Mouse (Mus musculus): ENCODE data around the gene Gm21974. TPM values are rescaled to one million over a fixed set of nuclear protein-coding genes. Genes with fewer than 3 reads are reported as not detected.

The Gm21974 gene
- polyA plus RNA-seq, 2 experiments = not detected

- Histone ChIP-seq H3K9ac (ENCODE audit: low read depth, low read length, severe bottlenecking) (no peak overlapping the region), H3K27me3 (ENCODE audit: control insufficient read depth, insufficient read depth, low read length) (no peaks in the 10 kb centered on the region), H3K4me1 (ENCODE audit: control insufficient read depth, insufficient read depth, low read length) (0 out of 2 replicates have a peak, but pooled peaks cover 8% of the 10 kb centered on the region), H3K4me3 (replicated peaks; ENCODE audit: low read length) (no peak overlapping the region), H3K9me3 (ENCODE audit: control insufficient read depth, low read length) (no peaks in the 10 kb centered on the region), H3K36me3 (ENCODE audit: control insufficient read depth, insufficient read depth, low read length) (no peaks in the 10 kb centered on the region), H3K4me2 (replicated peaks; ENCODE audit: low read depth, low read length, severe bottlenecking) (no peak overlapping the region), H3K27ac (replicated peaks; ENCODE audit: low read depth, low read length) (no peak overlapping the region)
- ATAC-seq (ENCODE audit: low FRiP score, low read depth) (no peak), DNase-seq (ENCODE audit: low spot score) (no peak)
- TF ChIP-seq POLR2A (IDR thresholded peaks at IDR 0.05; ENCODE audit: borderline replicate concordance, extremely low read depth, insufficient read depth, insufficient read length) = no peak
- 90% methylated on average over 5 of the region's 5 CpGs for WGBS
These were observed 57.8 kb downstream of the Gm21974 start for GRCm38 (mm10) chr7:127837473-127837872.

Other genes with a start within 250 kb of the Gm21974 start
- 74.7 and 90.0 TPM in 2 replicates for gene Bcl7c, start 186.5 kb downstream of the Gm21974 start, polyA plus RNA-seq (2012; rRNA removed)
- gene Bcl7c, start 186.5 kb downstream of the Gm21974 start, polyA plus RNA-seq (2014; fragmentation: Nextera tagmentation; extraction: Ambion mirVana) = 95.4 and 102 TPM in 2 replicates
- 53.6 and 82.9 TPM in 2 replicates for gene Ctf1, start 182.7 kb downstream of the Gm21974 start, polyA plus RNA-seq (2012; rRNA removed)
- gene Ctf1, start 182.7 kb downstream of the Gm21974 start, polyA plus RNA-seq (2014; fragmentation: Nextera tagmentation; extraction: Ambion mirVana) = 34.9 and 41.6 TPM in 2 replicates
- gene Ctf2, start 163.3 kb downstream of the Gm21974 start, polyA plus RNA-seq (2012; rRNA removed) = 0.03 TPM in 1 of 2 replicates, not detected in the other
- gene Ctf2, start 163.3 kb downstream of the Gm21974 start, polyA plus RNA-seq (2014; fragmentation: Nextera tagmentation; extraction: Ambion mirVana) = 0.22 and 0.34 TPM in 2 replicates
- 64.5 and 81.3 TPM in 2 replicates for gene Fbxl19, start 150.9 kb downstream of the Gm21974 start, polyA plus RNA-seq (2012; rRNA removed)
- gene Fbxl19, start 150.9 kb downstream of the Gm21974 start, polyA plus RNA-seq (2014; fragmentation: Nextera tagmentation; extraction: Ambion mirVana) = 4.4 and 6.8 TPM in 2 replicates
- gene Orai3, start 125.6 kb downstream of the Gm21974 start, polyA plus RNA-seq (2012; rRNA removed) = 22.8 and 29.6 TPM in 2 replicates
- gene Orai3, start 125.6 kb downstream of the Gm21974 start, polyA plus RNA-seq (2014; fragmentation: Nextera tagmentation; extraction: Ambion mirVana) = 10.5 and 11.6 TPM in 2 replicates
- 29.7 and 31.8 TPM in 2 replicates for gene Setd1a, start 118.8 kb downstream of the Gm21974 start, polyA plus RNA-seq (2012; rRNA removed)
- 27.3 and 32.0 TPM in 2 replicates for gene Setd1a, start 118.8 kb downstream of the Gm21974 start, polyA plus RNA-seq (2014; fragmentation: Nextera tagmentation; extraction: Ambion mirVana)
- gene Gm49388, start 109.8 kb downstream of the Gm21974 start, polyA plus RNA-seq (2012; rRNA removed) = 0.44 and 0.61 TPM in 2 replicates
- gene Gm49388, start 109.8 kb downstream of the Gm21974 start, polyA plus RNA-seq (2014; fragmentation: Nextera tagmentation; extraction: Ambion mirVana) = not detected in 2 replicates
- 28.0 and 28.7 TPM in 2 replicates for gene Hsd3b7, start 94.8 kb downstream of the Gm21974 start, polyA plus RNA-seq (2012; rRNA removed)
- gene Hsd3b7, start 94.8 kb downstream of the Gm21974 start, polyA plus RNA-seq (2014; fragmentation: Nextera tagmentation; extraction: Ambion mirVana) = 14.3 and 16.5 TPM in 2 replicates
- 116 and 147 TPM in 2 replicates for gene Stx4a, start 71.2 kb downstream of the Gm21974 start, polyA plus RNA-seq (2012; rRNA removed)
- 38.8 and 41.0 TPM in 2 replicates for gene Stx4a, start 71.2 kb downstream of the Gm21974 start, polyA plus RNA-seq (2014; fragmentation: Nextera tagmentation; extraction: Ambion mirVana)
- gene Stx1b, start 70.9 kb downstream of the Gm21974 start, polyA plus RNA-seq (2012; rRNA removed) = 43.9 and 52.1 TPM in 2 replicates
- 4.0 and 6.3 TPM in 2 replicates for gene Stx1b, start 70.9 kb downstream of the Gm21974 start, polyA plus RNA-seq (2014; fragmentation: Nextera tagmentation; extraction: Ambion mirVana)
- gene Zfp646, start 19.2 kb downstream of the Gm21974 start, polyA plus RNA-seq (2012; rRNA removed) = 19.1 and 20.1 TPM in 2 replicates
- gene Zfp646, start 19.2 kb downstream of the Gm21974 start, polyA plus RNA-seq (2014; fragmentation: Nextera tagmentation; extraction: Ambion mirVana) = 12.4 and 15.3 TPM in 2 replicates
- gene Zfp668, start 18.6 kb downstream of the Gm21974 start, polyA plus RNA-seq (2012; rRNA removed) = 11.0 and 14.9 TPM in 2 replicates
- gene Zfp668, start 18.6 kb downstream of the Gm21974 start, polyA plus RNA-seq (2014; fragmentation: Nextera tagmentation; extraction: Ambion mirVana) = 10.9 and 14.8 TPM in 2 replicates
- gene Prss53, start 4.5 kb downstream of the Gm21974 start, polyA plus RNA-seq (2012; rRNA removed) = 6.9 and 9.6 TPM in 2 replicates
- 1.3 and 2.0 TPM in 2 replicates for gene Prss53, start 4.5 kb downstream of the Gm21974 start, polyA plus RNA-seq (2014; fragmentation: Nextera tagmentation; extraction: Ambion mirVana)
- gene Vkorc1, start 163 bp upstream of the Gm21974 start, polyA plus RNA-seq (2012; rRNA removed) = 242 and 335 TPM in 2 replicates
- gene Vkorc1, start 163 bp upstream of the Gm21974 start, polyA plus RNA-seq (2014; fragmentation: Nextera tagmentation; extraction: Ambion mirVana) = 244 and 256 TPM in 2 replicates
- gene Bckdk, start 8.6 kb upstream of the Gm21974 start, polyA plus RNA-seq (2012; rRNA removed) = 67.0 and 94.6 TPM in 2 replicates
- gene Bckdk, start 8.6 kb upstream of the Gm21974 start, polyA plus RNA-seq (2014; fragmentation: Nextera tagmentation; extraction: Ambion mirVana) = 116 and 122 TPM in 2 replicates
- 35.2 and 43.4 TPM in 2 replicates for gene Kat8, start 17.1 kb upstream of the Gm21974 start, polyA plus RNA-seq (2012; rRNA removed)
- gene Kat8, start 17.1 kb upstream of the Gm21974 start, polyA plus RNA-seq (2014; fragmentation: Nextera tagmentation; extraction: Ambion mirVana) = 39.1 and 45.4 TPM in 2 replicates
- gene Prss8, start 34.6 kb upstream of the Gm21974 start, polyA plus RNA-seq (2012; rRNA removed) = 6.3 and 7.0 TPM in 2 replicates
- 6.2 and 7.0 TPM in 2 replicates for gene Prss8, start 34.6 kb upstream of the Gm21974 start, polyA plus RNA-seq (2014; fragmentation: Nextera tagmentation; extraction: Ambion mirVana)
- 14.5 and 16.9 TPM in 2 replicates for gene Prss36, start 51.3 kb upstream of the Gm21974 start, polyA plus RNA-seq (2012; rRNA removed)
- gene Prss36, start 51.3 kb upstream of the Gm21974 start, polyA plus RNA-seq (2014; fragmentation: Nextera tagmentation; extraction: Ambion mirVana) = 11.7 and 14.1 TPM in 2 replicates
- 919 and 999 TPM in 2 replicates for gene Fus, start 72.0 kb upstream of the Gm21974 start, polyA plus RNA-seq (2012; rRNA removed)
- 60.9 and 68.7 TPM in 2 replicates for gene Fus, start 72.0 kb upstream of the Gm21974 start, polyA plus RNA-seq (2014; fragmentation: Nextera tagmentation; extraction: Ambion mirVana)
- 53.1 and 59.3 TPM in 2 replicates for gene Pycard, start 98.4 kb upstream of the Gm21974 start, polyA plus RNA-seq (2012; rRNA removed)
- 98.3 and 132 TPM in 2 replicates for gene Pycard, start 98.4 kb upstream of the Gm21974 start, polyA plus RNA-seq (2014; fragmentation: Nextera tagmentation; extraction: Ambion mirVana)
- gene Trim72, start 108.5 kb upstream of the Gm21974 start, polyA plus RNA-seq (2012; rRNA removed) = 22.8 and 26.6 TPM in 2 replicates
- gene Trim72, start 108.5 kb upstream of the Gm21974 start, polyA plus RNA-seq (2014; fragmentation: Nextera tagmentation; extraction: Ambion mirVana) = 1.7 and 2.2 TPM in 2 replicates
- gene Itgam, start 167.2 kb upstream of the Gm21974 start, polyA plus RNA-seq (2012; rRNA removed) = 2.4 and 2.5 TPM in 2 replicates
- 1.1 and 1.2 TPM in 2 replicates for gene Itgam, start 167.2 kb upstream of the Gm21974 start, polyA plus RNA-seq (2014; fragmentation: Nextera tagmentation; extraction: Ambion mirVana)
- 0.01 TPM in 1 of 2 replicates, not detected in the other for gene Gm49368, start 167.2 kb upstream of the Gm21974 start, polyA plus RNA-seq (2012; rRNA removed)
- gene Gm49368, start 167.2 kb upstream of the Gm21974 start, polyA plus RNA-seq (2014; fragmentation: Nextera tagmentation; extraction: Ambion mirVana) = not detected in 2 replicates
- gene Itgax, start 234.1 kb upstream of the Gm21974 start, polyA plus RNA-seq (2012; rRNA removed) = 0.14 and 0.18 TPM in 2 replicates
- gene Itgax, start 234.1 kb upstream of the Gm21974 start, polyA plus RNA-seq (2014; fragmentation: Nextera tagmentation; extraction: Ambion mirVana) = 0.06 and 0.17 TPM in 2 replicates

Measured in limb, embryonic 14.5 days (tissue).